Mouse (Mus musculus) bone marrow, adult 2 months (tissue): ENCODE measurements at regions not wholly inside any gene's neighbourhood (a gene's known extent, or its start where the extent isn't known, plus 50 kb on each side); places are given as distances from the start of the nearest gene placed in this dataset.

Experiments
- H3K27ac ChIP-seq: fragments of 200-500 bp; 2 replicates; pipeline ENCODE4 v1.5.1; 2012; ENCODE audit warnings: low read depth, mild to moderate bottlenecking, control low read depth, inconsistent platforms, low read length; ENCODE audit not compliant: control insufficient read depth, poor library complexity, insufficient read depth
- H3K4me1 ChIP-seq: fragments of 200-500 bp; 2 replicates; pipeline ENCODE4 v1.6.1; 2011; ENCODE audit warnings: low read length; ENCODE audit not compliant: control insufficient read depth, insufficient read depth
- H3K4me3 ChIP-seq: fragments of 200-500 bp; replicated peaks from 2 replicates; pipeline ENCODE3; 2011; ENCODE audit warnings: mild to moderate bottlenecking, low read depth, low read length, control low read depth; ENCODE audit not compliant: control insufficient read depth
- CTCF ChIP-seq: fragments of 200-500 bp; IDR thresholded peaks from 2 replicates; pipeline ENCODE4 v1.5.1; 2011; ENCODE audit warnings: low read length, control low read depth; ENCODE audit not compliant: control insufficient read depth, insufficient read depth
- POLR2A ChIP-seq: fragments of 200-500 bp; IDR thresholded peaks from 2 replicates; pipeline ENCODE4 v1.6.1; 2011; ENCODE audit warnings: low read depth, mild to moderate bottlenecking, control low read depth, low read length, borderline replicate concordance; ENCODE audit not compliant: control insufficient read depth
- WGBS: fragments of 180-500 bp; shearing (Covaris S2); methylation state at CpG from one replicate; pipeline ENCODE4 v1.1.7; 2018; 5-methylcytosine and 5-hydroxymethylcytosine counted together

- no peak overlapping the region for H3K27ac ChIP-seq
- TF ChIP-seq POLR2A, result no peak
- TF ChIP-seq CTCF, result no peak
- 69% methylated on average over 1 of the region's 1 CpGs for WGBS
- no peaks in the 10 kb centered on the region for H3K4me1 ChIP-seq
- H3K4me3 ChIP-seq, result no peak overlapping the region
Observed at GRCm38 (mm10) chr12:25890722-25891121, 524.3 kb downstream of the Rnf144a start.

GRCm38 (mm10) chr12:25883771-25884171, 531.3 kb downstream of the Rnf144a start:
- Histone ChIP-seq H3K4me1 (no peaks in the 10 kb centered on the region), H3K27ac (no peak overlapping the region), H3K4me3 (no peak overlapping the region)
- WGBS, result 66% methylated on average over 5 of the region's 5 CpGs
- TF ChIP-seq POLR2A (no peak), CTCF (no peak)

GRCm38 (mm10) chr12:25871816-25872215, 543.2 kb downstream of the Rnf144a start:
- WGBS, result 61% methylated on average over 4 of the region's 4 CpGs
- Histone ChIP-seq H3K4me3 (no peak overlapping the region), H3K4me1 (no peaks in the 10 kb centered on the region), H3K27ac (no peak overlapping the region)
- no peak for TF ChIP-seq CTCF
- no peak for TF ChIP-seq POLR2A

- 63% methylated on average over 11 of the region's 11 CpGs for WGBS
- H3K4me1 ChIP-seq, result no peaks in the 10 kb centered on the region
- H3K27ac ChIP-seq, result no peak overlapping the region
- H3K4me3 ChIP-seq, result no peak overlapping the region
- TF ChIP-seq CTCF, result no peak
- TF ChIP-seq POLR2A, result no peak
Observed at GRCm38 (mm10) chr12:25871001-25871461, 544.0 kb downstream of the Rnf144a start.

DNA sequence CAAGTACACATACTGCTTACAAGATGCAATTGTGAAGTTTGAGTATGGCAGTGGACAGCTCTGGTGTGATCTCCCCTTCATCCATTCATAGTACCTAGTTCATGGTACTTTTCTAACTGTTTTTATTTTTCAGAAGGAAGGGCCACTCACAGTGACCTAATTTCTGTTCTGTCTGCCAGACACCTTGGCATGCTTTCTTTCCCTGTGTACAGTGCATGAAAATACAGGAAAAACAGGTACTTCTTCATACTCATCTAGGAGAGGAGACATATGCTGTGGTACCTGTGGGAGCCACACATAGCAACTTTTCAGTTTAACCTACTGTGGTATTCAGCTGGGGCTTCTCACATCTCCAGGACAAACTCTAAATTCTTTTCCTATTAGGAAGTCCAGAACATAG, 545.2 kb downstream of the Rnf144a start:
- Histone ChIP-seq H3K4me1 (no peaks in the 10 kb centered on the region), H3K4me3 (no peak overlapping the region), H3K27ac (no peak overlapping the region)
- TF ChIP-seq POLR2A (no peak), CTCF (no peak)

- WGBS, result 81% methylated on average over 3 of the region's 3 CpGs
- H3K4me3 ChIP-seq, result no peak overlapping the region
- no peak overlapping the region for H3K27ac ChIP-seq
- no peaks in the 10 kb centered on the region for H3K4me1 ChIP-seq
- no peak for TF ChIP-seq POLR2A
- TF ChIP-seq CTCF, result no peak
Observed at GRCm38 (mm10) chr12:25865063-25865462, 550.0 kb downstream of the Rnf144a start.

DNA sequence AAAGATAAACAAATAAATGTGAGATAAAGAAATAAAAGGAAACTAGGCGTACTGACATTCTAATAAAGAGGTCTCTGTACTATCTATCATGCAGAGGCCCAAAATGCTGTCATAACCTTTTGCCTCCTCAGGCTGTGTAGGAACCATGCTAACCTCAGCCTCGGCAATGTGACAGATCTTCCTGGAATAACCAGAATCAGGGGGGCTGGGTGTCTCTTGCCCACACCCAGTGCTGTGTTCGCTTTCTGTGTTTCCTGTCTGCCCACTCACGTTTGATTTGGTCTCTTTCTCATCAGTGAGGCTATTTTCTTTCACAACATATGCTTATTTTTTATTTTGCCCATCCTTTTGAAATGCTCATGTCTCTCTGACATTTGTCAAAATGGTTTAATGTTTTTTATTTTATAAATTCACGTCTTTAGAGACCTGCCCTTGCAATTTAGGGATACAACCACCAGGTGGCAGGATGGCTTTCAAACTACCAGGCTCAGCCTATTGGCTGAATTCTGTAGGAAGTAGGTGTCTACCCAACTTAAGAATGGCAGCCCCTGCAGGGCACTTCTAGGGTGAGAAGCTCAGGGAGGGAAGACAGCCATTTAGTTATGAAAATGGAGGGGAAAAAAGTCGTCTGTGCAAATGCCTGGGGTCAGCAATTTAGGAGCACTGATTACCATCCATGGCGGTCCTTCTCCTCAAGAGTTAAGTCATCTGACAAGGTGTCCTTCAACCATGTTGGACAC, 550.8 kb downstream of the Rnf144a start:
- Histone ChIP-seq H3K4me3 (no peak overlapping the region), H3K27ac (no peak overlapping the region), H3K4me1 (no peaks in the 10 kb centered on the region)
- 0 out of 2 replicates have a peak, but pooled peaks have one; percentile 6 for TF ChIP-seq CTCF
- TF ChIP-seq POLR2A, result no peak
- WGBS, result 50% methylated on average over 7 of the region's 7 CpGs

DNA sequence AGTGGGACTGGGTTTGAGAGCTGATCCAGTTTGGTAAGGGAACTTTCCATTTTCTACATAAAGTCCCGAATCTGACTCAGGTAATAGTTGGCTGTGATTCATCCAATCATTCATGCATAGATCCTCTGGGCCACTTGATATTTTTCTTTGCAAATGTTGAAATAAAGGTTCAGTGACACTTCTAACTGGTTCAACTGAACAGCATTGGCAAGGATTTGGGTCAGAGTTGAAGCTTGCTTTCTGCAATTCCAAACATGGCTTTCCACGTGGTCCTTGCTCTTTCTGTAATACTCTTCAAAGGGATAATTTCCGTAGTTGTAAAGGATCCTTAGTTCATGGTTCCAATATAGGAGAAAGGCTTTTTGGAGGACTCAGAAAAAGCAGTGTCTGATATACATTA, 554.0 kb downstream of the Rnf144a start:
- H3K4me1 ChIP-seq, result no peaks in the 10 kb centered on the region
- H3K27ac ChIP-seq, result no peak overlapping the region
- TF ChIP-seq CTCF, result no peak
- TF ChIP-seq POLR2A, result no peak
- WGBS, result 79% methylated on average over 3 of the region's 3 CpGs
- H3K4me3 ChIP-seq, result no peak overlapping the region

GRCm38 (mm10) chr12:25858397-25858796, 556.7 kb downstream of the Rnf144a start:
- Histone ChIP-seq H3K27ac (no peak overlapping the region), H3K4me3 (no peak overlapping the region), H3K4me1 (no peaks in the 10 kb centered on the region)
- 82% methylated on average over 6 of the region's 6 CpGs for WGBS
- no peak for TF ChIP-seq POLR2A
- no peak for TF ChIP-seq CTCF

DNA sequence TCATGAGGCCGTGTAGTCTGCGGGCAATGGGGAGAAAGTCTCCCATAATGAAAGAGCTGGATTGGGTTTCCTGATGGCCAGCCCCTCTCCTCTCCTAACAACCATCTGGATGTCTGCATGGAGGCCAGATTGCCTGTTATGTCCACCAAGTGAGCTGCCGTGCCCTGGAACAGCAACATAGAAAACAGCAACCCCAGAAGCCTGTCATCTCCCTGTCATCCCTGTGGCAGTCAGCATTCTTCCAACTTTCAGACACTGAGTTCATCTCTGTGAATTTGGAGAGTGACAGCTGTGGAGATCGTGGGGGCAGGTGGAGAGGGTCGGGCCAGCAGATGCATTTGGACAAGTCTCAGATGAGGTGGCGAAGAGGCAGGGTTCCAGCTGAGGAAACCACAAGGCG, 585.0 kb downstream of the Rnf144a start:
- H3K4me1 ChIP-seq, result no peaks in the 10 kb centered on the region
- TF ChIP-seq CTCF (no peak), POLR2A (no peak)
- H3K4me3 ChIP-seq, result no peak overlapping the region
- no peak overlapping the region for H3K27ac ChIP-seq
- 61% methylated on average over 7 of the region's 7 CpGs for WGBS
